10 mouse cellular contexts compared by ENCODE assay signal in the genomic region with DNA sequence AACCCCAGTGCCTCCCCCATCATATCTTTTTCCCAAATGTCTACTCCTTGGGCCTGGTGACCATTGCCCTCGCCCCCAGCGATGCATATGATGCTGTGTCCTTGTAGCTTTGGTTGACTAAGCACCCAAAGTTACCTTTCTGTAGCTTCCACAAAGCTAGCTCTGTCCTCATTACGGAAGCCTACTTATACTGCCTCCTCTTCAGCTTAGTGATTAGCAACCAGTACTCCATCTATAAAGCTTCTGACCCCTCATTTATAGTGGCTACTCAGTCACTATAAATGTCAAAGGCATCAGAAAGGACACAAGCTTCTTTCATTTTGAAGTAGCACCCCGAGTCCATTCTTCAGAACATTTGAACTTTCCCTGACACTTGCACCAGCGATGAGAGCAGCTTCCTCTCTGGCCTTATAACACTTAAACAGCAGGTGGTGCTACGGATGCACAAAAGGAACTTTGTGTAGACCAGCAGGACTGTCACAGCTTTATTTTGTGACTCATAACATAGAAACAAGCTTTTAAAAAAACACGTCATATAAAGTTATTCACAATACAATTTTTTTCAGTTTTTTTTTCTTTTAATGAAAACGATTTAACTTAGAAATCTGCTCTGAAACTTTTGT. TPM values are rescaled to one million over a fixed set of nuclear protein-coding genes. Genes with fewer than 3 reads are reported as not detected.
DNase-seq lines count a peak whose midpoint lies in the region; ATAC-seq and TF ChIP-seq lines count a peak whose summit lies in the region.
"Had no signal": no experiment of that assay in that cellular context is flagged by ENCODE, and none has a peak within 500 bp of the region (broad histone marks: within the 10 kb centered on the region; RNA-seq: fewer than 3 reads in every experiment).

No protein-coding gene starts in this region.

- TF ChIP-seq CTCF in stomach, postnatal 0 days (IDR thresholded peaks at IDR 0.05; ENCODE audit: low read depth), result peak; percentile 71

- H3K9ac ChIP-seq in hindbrain, embryonic 14.5 days, result no peak overlapping the region
- no peak overlapping the region for H3K9ac ChIP-seq in hindbrain, embryonic 13.5 days
- H3K9ac ChIP-seq in stomach, postnatal 0 days (ENCODE audit: low read length), result no peak overlapping the region

- H3K36me3 ChIP-seq in hindbrain, embryonic 14.5 days (replicated peaks; ENCODE audit: control insufficient read depth, insufficient read depth), result no peaks in the 10 kb centered on the region; the same call in 1 of the 2 replicates
- H3K36me3 ChIP-seq in hindbrain, embryonic 13.5 days, result peaks cover 13% of the 10 kb centered on the region
- H3K36me3 ChIP-seq in stomach, postnatal 0 days (ENCODE audit: control insufficient read depth, insufficient read depth, low read length), result peaks cover 2% of the 10 kb centered on the region; the same call in 1 of the 2 replicates

- TF ChIP-seq EP300 in stomach, postnatal 0 days (optimal IDR thresholded peaks at IDR 0.05), result no peak

- WGBS in hindbrain, embryonic 14.5 days, result 27% methylated on average over 8 of the region's 8 CpGs
- WGBS in hindbrain, embryonic 13.5 days, result 30% methylated on average over 8 of the region's 8 CpGs
- 57% methylated on average over 8 of the region's 8 CpGs for WGBS in stomach, postnatal 0 days

- peak; percentile 65 for DNase-seq in hindbrain, embryonic 14.5 days (ENCODE audit: low spot score)
- peak; percentile 8 for DNase-seq in right cerebral cortex, adult 18-20 months
- DNase-seq in right cerebral cortex, postnatal 4 days, result no peak
- DNase-seq in stomach, postnatal 0 days (ENCODE audit: low spot score), result no peak
- DNase-seq in yolk sac, embryonic 10.5 days (ENCODE audit: low spot score), result no peak
- DNase-seq: kidney, postnatal 25 days had no signal

- no peaks in the 10 kb centered on the region for H3K4me1 ChIP-seq in hindbrain, embryonic 14.5 days (replicated peaks; ENCODE audit: control insufficient read depth, insufficient read depth, low read length)
- H3K4me1 ChIP-seq in hindbrain, embryonic 13.5 days (replicated peaks), result no peaks in the 10 kb centered on the region
- H3K4me1 ChIP-seq in stomach, postnatal 0 days (replicated peaks; ENCODE audit: control insufficient read depth, insufficient read depth), result no peaks in the 10 kb centered on the region

- no peak overlapping the region for H3K4me3 ChIP-seq in hindbrain, embryonic 14.5 days (replicated peaks; ENCODE audit: low read length)
- no peak overlapping the region for H3K4me3 ChIP-seq in hindbrain, embryonic 13.5 days
- no peak overlapping the region for H3K4me3 ChIP-seq in stomach, postnatal 0 days (ENCODE audit: low read depth, low read length)
- H3K4me3 ChIP-seq: erythroblast, embryonic 14.5 days had no signal

- H3K9me3 ChIP-seq in hindbrain, embryonic 14.5 days (ENCODE audit: control insufficient read depth, low read length), result no peaks in the 10 kb centered on the region
- H3K9me3 ChIP-seq in hindbrain, embryonic 13.5 days, result no peaks in the 10 kb centered on the region
- no peaks in the 10 kb centered on the region for H3K9me3 ChIP-seq in stomach, postnatal 0 days (ENCODE audit: control insufficient read depth, low read length)

- H3K27me3 ChIP-seq in hindbrain, embryonic 14.5 days (ENCODE audit: control insufficient read depth, insufficient read depth, low read length), result no peaks in the 10 kb centered on the region
- no peaks in the 10 kb centered on the region for H3K27me3 ChIP-seq in hindbrain, embryonic 13.5 days
- H3K27me3 ChIP-seq in stomach, postnatal 0 days (ENCODE audit: control insufficient read depth, insufficient read depth, low read length), result no peaks in the 10 kb centered on the region

- H3K27ac ChIP-seq in hindbrain, embryonic 14.5 days, result no peak overlapping the region
- no peak overlapping the region for H3K27ac ChIP-seq in hindbrain, embryonic 13.5 days
- no peak overlapping the region for H3K27ac ChIP-seq in stomach, postnatal 0 days (replicated peaks)

- H3K4me2 ChIP-seq in hindbrain, embryonic 14.5 days (replicated peaks), result no peak overlapping the region
- H3K4me2 ChIP-seq in hindbrain, embryonic 13.5 days, result no peak overlapping the region
- no peak overlapping the region for H3K4me2 ChIP-seq in stomach, postnatal 0 days (replicated peaks; ENCODE audit: low read depth)

- ATAC-seq in hindbrain, embryonic 14.5 days (ENCODE audit: low FRiP score), result no peak
- no peak for ATAC-seq in hindbrain, embryonic 13.5 days (ENCODE audit: low FRiP score)
- peak; percentile 50; the same call in 1 of the 2 replicates for ATAC-seq in granulocyte monocyte progenitor cell, adult 5-6 weeks (replicated peaks; ENCODE audit: poor library complexity, severe bottlenecking)
- no peak for ATAC-seq in stomach, postnatal 0 days (ENCODE audit: low FRiP score, low TSS enrichment)
- no peak for ATAC-seq in megakaryocyte-erythroid progenitor cell, adult 5-6 weeks (replicated peaks; ENCODE audit: low FRiP score, low TSS enrichment, poor library complexity, severe bottlenecking)

RNA-seq across cellular contexts. Expression of a gene that starts 18.8 kb away (rescaled TPM):
- polyA plus RNA-seq in hindbrain, embryonic 14.5 days (2014; fragmentation: Nextera tagmentation; extraction: Ambion mirVana), result 199 and 202 TPM in 2 replicates
- 172 and 173 TPM in 2 replicates for polyA plus RNA-seq in hindbrain, embryonic 13.5 days (2015; fragmentation: Nextera tagmentation; extraction: Ambion mirVana)
- 59.4 and 65.4 TPM in 2 replicates for total RNA-seq in granulocyte monocyte progenitor cell, adult 5-6 weeks (2014; fragmentation: Nextera tagmentation)
- 31.0 and 45.3 TPM in 2 replicates for total RNA-seq in granulocyte monocyte progenitor cell, adult 5-6 weeks (2017)
- polyA plus RNA-seq in stomach, postnatal 0 days (2015; fragmentation: Nextera tagmentation; extraction: Ambion mirVana), result 109 TPM in 2 replicates
- 36.5 and 49.2 TPM in 2 replicates for total RNA-seq in megakaryocyte-erythroid progenitor cell, adult 5-6 weeks (2014; fragmentation: Nextera tagmentation)
- 26.5 and 56.3 TPM in 2 replicates for total RNA-seq in megakaryocyte-erythroid progenitor cell, adult 5-6 weeks (2017)

RNA-seq across cellular contexts. Expression of a gene that starts 41.4 kb away (rescaled TPM):
- polyA plus RNA-seq in hindbrain, embryonic 14.5 days (2014; fragmentation: Nextera tagmentation; extraction: Ambion mirVana), result not detected in 2 replicates
- not detected in 2 replicates for polyA plus RNA-seq in hindbrain, embryonic 13.5 days (2015; fragmentation: Nextera tagmentation; extraction: Ambion mirVana)
- not detected in 2 replicates for total RNA-seq in granulocyte monocyte progenitor cell, adult 5-6 weeks (2014; fragmentation: Nextera tagmentation)
- total RNA-seq in granulocyte monocyte progenitor cell, adult 5-6 weeks (2017), result not detected in 2 replicates
- polyA plus RNA-seq in stomach, postnatal 0 days (2015; fragmentation: Nextera tagmentation; extraction: Ambion mirVana), result not detected in 2 replicates
- not detected in 2 replicates for total RNA-seq in megakaryocyte-erythroid progenitor cell, adult 5-6 weeks (2014; fragmentation: Nextera tagmentation)
- not detected in 2 replicates for total RNA-seq in megakaryocyte-erythroid progenitor cell, adult 5-6 weeks (2017)
- polyA plus RNA-seq: erythroblast, embryonic 14.5 days had no signal

Comparison
In these comparisons a context has a peak if more than half of its experiments do, and no peak if none do; other contexts are left out.
1. DNase-seq: peak in hindbrain, embryonic 14.5 days (single experiment) and right cerebral cortex, adult 18-20 months (single experiment); none in right cerebral cortex, postnatal 4 days (single experiment), stomach, postnatal 0 days (single experiment) and yolk sac, embryonic 10.5 days (single experiment).